Mouse (Mus musculus) MEL (cell line): Measurements from ENCODE around the gene Tsc22d3.
"Not testable (repeated sequence)": the region's sequence is repeated elsewhere in the genome, so short reads cannot be mapped to it uniquely, and the experiment has no call there.

Experiments used
- CTCF ChIP-seq, 3 experiments: IDR thresholded peaks in 2 of 3; conservative IDR thresholded peaks in 1 of 3; 2 replicates each; pipeline ENCODE4 v1.5.1; 2011 to 2012; ENCODE audit warnings: low read length in 3 of 3, low read depth in 2 of 3, mild to moderate bottlenecking in 2 of 3, improper control_type of control experiment in 1 of 3, inconsistent platforms in 1 of 3, mixed read lengths in 1 of 3, moderate library complexity in 1 of 3; ENCODE audit not compliant: control insufficient read depth in 1 of 3, insufficient read depth in 1 of 3, poor library complexity in 1 of 3, severe bottlenecking in 1 of 3
- HCFC1 ChIP-seq: IDR thresholded peaks from 2 replicates; pipeline ENCODE4 v1.6.1; 2012; ENCODE audit warnings: low read depth, mild to moderate bottlenecking, inconsistent platforms, low read length, improper control_type of control experiment, moderate library complexity
- MAX ChIP-seq: IDR thresholded peaks from 2 replicates; pipeline ENCODE4 v1.6.1; 2011; ENCODE audit warnings: low read length, improper control_type of control experiment
- POLR2AphosphoS2 ChIP-seq: IDR thresholded peaks from 2 replicates; pipeline ENCODE4 v1.6.1; 2011; ENCODE audit warnings: low read length, improper control_type of control experiment
- RCOR1 ChIP-seq: IDR thresholded peaks from 2 replicates; pipeline ENCODE4 v1.6.1; 2012; ENCODE audit warnings: low read depth, mild to moderate bottlenecking, inconsistent platforms, low read length, improper control_type of control experiment

GRCm38 (mm10) chrX:140539831-140540230 lies 60.6 kb downstream of the Tsc22d3 start:
- not testable (repeated sequence) for TF ChIP-seq RCOR1; CTCF (IDR thresholded peaks at IDR 0.05 in 2 of 3, conservative IDR thresholded peaks at IDR 0.05 in 1 of 3; ENCODE audit: control insufficient read depth in 1 of 3, insufficient read depth in 1 of 3, low read depth in 2 of 3, low read length in 3 of 3, poor library complexity in 1 of 3, severe bottlenecking in 1 of 3); HCFC1; POLR2AphosphoS2; MAX
